Mouse (Mus musculus): ENCODE results near the gene Spn.
A peak's percentile ranks its signal among the peaks of the same experiment; 100 is the strongest.

The Spn gene

GRCm38 (mm10) chr7:127140623-127141404 lies 3.2 kb upstream of the Spn start:
- no peak for DNase-seq

- DNase-seq: no peak
Observed at GRCm38 (mm10) chr7:127139562-127139961, 1.9 kb upstream of the Spn start.

DNA sequence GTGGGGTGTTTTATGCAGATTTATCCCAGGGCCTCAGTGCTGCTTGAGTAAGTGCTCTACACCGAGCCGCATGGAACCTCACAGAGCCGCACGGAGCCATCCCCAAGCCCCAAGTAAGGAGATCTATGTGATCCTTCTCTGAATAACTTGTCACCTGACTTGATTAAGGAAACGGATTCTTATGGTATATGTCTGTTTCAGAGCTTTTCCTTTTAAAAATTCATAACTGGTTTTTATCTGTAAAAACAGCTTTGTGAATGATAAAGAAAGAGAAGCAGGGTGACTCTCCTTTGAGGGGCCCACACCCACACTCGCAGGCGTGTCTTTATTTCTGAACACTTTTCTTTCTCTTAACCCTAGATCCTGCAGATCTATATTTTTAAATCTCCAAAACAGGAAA lies 1.5 kb upstream of the Spn start:
- DNase-seq: no peak

- no peak for DNase-seq
Observed at GRCm38 (mm10) chr7:127136181-127137071, 1.2 kb downstream of the Spn start.

GRCm38 (mm10) chr7:127134821-127135447 lies 2.7 kb downstream of the Spn start:
- no peak for DNase-seq

- no peak for DNase-seq
Observed at GRCm38 (mm10) chr7:127133125-127133524, 4.5 kb downstream of the Spn start.

DNA sequence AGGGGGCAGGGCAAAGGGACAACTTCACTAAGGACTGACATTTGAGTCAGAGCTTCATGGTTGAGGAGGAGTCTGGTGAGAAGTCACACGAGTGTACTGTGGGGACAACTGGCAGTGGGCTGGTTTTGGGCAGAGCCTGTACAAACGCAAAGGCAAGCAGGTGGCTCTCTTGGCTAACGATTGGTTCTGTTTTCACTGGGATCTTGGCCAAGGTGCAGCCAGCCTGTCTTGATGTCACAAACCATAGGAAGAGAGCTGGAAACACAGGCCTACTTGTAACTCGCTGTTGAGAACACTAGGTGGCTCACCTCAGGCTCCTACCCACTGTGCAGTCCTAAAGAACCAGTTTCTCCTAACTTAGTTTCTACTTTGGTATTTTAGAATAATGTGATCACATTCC lies 8.0 kb downstream of the Spn start:
- peak; percentile 40 to 56 for DNase-seq

DNA sequence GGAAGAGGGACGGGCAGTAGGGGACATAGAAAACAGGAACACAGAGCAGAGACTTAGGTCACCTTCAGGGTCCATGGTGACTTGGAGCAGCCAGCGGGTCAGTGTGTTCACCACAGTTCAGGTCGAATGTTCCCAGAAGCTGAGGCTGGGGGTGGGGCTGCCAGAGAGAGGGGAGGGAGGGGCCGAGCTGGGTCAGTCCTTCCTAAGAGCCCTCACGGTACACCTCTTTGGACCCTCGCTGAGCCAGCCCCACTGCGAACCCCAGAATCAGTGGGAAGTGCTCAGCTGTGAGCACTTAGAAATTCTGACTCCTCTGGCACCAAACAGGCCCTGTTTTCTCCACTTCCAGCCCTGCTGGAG lies 15.7 kb downstream of the Spn start, which contains the start of gene Qprt:
TSS of gene Qprt (minus strand) at position 316 of the 360 bp plus-strand sequence.
- no peak for DNase-seq

- DNase-seq: no peak
Observed at GRCm38 (mm10) chr7:127121061-127121910, 16.3 kb downstream of the Spn start.

DNA sequence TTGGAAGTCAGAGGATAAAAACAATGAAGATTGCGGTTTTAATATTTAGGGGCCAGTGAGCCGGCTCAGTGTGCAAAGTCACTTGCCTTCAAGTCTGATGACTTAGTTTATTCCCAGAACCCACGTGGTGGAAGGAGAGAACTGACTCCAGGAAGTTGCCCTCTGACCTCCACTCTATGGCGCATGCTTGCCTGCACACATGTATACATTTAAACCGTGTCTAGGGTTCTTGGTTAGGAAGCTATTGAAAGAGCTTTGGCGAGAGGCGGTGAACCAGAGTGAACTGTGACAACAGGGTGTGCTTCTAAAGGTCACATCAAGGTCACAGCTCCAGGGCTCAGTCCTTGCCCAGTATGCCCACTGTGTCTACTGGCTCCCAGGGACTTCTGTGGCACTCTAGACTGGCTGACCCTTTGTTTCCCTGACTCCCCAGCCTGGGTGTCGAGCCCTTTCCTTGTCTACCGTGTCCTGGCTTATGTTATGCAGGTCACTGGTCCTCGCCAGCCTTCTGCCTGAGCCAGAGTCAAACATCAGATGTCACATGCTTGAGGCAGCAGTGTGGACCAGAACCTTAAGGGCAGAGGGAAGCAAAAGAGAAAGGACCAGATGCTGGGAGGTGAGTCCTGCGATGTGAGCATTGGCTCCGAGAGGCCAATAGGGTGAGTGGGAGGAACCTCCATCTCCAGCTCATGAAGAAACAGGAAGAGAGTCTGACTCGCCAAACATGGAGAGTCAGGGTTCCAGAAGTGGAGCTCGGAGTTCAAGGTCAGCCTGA lies 18.8 kb downstream of the Spn start:
- DNase-seq: no peak

DNA sequence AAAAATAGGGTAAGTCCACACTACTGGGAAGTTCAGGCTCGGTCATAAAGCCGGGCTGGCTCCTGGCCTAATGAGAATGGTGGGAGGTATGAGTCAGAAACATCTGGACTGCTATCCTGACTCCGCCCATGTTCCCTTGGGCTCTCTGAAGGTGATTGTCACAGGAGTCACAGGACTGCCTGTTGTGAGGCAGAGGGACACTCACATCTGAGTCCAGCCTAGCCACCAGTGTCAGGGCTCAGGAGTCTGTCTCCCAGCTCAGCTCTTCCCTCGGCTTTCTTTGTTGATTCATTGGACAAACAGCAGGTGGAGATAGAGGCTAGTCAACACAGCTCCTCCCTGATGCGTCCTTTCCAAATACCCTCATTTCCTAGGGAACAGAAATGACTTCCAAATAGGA lies 19.7 kb downstream of the Spn start:
- no peak for DNase-seq

DNA sequence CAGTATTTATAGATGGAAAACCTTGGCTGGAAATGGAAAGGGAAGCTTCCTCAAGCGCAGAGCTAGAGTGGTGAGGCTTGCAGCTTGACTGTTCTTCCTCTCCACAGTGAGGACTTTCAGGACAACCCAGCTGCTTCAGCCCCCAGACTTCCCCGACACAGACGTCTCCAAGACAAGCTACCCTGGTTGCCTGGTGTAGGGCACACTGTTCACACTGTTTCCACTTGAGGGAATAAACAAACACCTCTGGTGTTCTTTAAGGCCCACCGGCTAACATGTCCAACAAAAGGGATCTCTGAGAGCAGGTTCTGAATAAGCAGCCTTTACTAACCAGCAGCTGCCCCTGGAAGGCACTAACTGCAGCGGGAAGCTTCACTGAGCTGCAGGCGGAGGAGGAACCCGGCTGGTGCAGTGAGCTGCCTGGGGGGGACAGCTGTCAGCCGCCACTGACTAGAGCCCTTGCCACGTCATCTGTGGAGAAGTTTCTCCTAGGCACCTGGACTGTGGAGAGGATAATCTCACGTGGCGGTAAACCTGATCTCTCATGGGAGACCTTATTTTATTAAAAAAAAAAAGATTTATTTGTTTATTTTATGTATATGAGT lies 21.2 kb downstream of the Spn start:
- DNase-seq: no peak

- no peak for DNase-seq
Observed at GRCm38 (mm10) chr7:127114920-127115319, 22.7 kb downstream of the Spn start.

- no peak for DNase-seq
Observed at GRCm38 (mm10) chr7:127113614-127114259, 23.9 kb downstream of the Spn start.

DNA sequence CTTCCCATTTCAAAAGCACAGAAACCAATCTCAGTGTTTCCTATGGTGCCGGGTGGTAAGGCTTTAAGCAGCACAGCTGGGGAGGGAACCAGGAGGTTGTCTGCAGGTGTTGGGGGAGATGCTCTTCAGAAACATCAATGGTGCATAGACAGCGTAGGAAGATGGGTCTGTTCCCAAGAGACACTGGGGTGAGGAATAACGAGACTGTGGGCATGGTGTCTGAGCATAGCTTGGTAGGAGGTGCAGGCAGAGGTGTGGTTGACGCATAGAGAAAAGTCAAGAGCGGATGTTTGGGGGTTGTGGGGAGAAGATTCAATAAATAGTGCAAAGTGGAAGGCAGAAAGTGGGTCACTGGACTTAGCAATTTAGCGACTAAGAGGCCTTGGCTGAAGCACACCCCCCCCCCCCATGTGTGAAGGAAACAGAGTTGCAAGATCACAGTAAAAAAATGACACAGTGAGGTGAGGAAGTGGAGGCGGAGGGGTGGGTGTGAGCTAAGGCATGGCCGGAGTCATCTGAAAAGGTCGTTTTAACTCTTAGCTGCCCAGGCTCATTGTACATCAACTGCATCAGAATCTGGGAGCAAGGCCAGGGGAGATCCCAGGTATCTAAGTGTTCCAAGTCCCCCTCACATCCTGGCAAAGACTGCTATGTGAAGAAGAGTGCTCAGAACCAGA lies 24.6 kb downstream of the Spn start:
- no peak for DNase-seq

- no peak for DNase-seq
Observed at GRCm38 (mm10) chr7:127112251-127112841, 25.3 kb downstream of the Spn start.

GRCm38 (mm10) chr7:127111461-127111860 lies 26.2 kb downstream of the Spn start:
- DNase-seq: peak; percentile 46 to 65

- peak; percentile 88 for DNase-seq
Observed at GRCm38 (mm10) chr7:127110239-127111007, 27.2 kb downstream of the Spn start.

- DNase-seq: peak in 1 of 2 experiments; percentile 20
Observed at GRCm38 (mm10) chr7:127105551-127105950, 32.1 kb downstream of the Spn start.
